In the genomic region with DNA sequence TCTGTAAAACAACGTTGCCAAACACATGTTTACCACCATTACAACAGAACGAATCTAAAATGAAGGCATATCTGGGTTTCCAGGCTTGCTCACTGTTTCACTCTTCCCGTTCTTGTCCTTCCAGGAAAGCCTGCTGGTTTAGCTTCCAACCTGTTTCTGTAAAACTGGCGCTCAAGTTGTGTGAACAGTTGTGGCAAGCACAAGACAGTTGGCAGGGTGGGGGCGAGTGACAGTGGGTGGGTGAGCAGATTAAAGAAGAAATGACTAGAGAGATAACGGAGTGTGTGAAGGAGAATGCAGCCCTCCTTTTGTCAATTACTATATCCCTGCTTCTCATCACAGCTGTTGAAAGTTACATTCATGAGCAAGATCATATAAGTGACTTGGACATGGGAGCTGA, we compare ENCODE assay signal across 13 mouse cellular contexts. TPM values are rescaled to one million over a fixed set of nuclear protein-coding genes. Genes with fewer than 3 reads are reported as not detected.
DNase-seq lines count a peak whose midpoint lies in the region; ATAC-seq and TF ChIP-seq lines count a peak whose summit lies in the region.
"Had no signal": no experiment of that assay in that cellular context is flagged by ENCODE, and none has a peak within 500 bp of the region (broad histone marks: within the 10 kb centered on the region; RNA-seq: fewer than 3 reads in every experiment).

No protein-coding gene starts in this region.

- no peaks in the 10 kb centered on the region for H3K27me3 ChIP-seq in hindbrain, embryonic 15.5 days
- H3K27me3 ChIP-seq in hindbrain, embryonic 10.5 days (ENCODE audit: insufficient read depth, poor library complexity, severe bottlenecking): peaks cover 40% of the 10 kb centered on the region
- H3K27me3 ChIP-seq in heart, embryonic 11.5 days (ENCODE audit: control insufficient read depth, insufficient read depth, low read length): peaks cover 29% of the 10 kb centered on the region

- H3K4me2 ChIP-seq in hindbrain, embryonic 15.5 days: peak overlapping the region; percentile 86
- H3K4me2 ChIP-seq in heart, embryonic 11.5 days: no peak overlapping the region

- WGBS in hindbrain, embryonic 15.5 days: 84% methylated on average over 6 of the region's 6 CpGs
- WGBS in hindbrain, embryonic 10.5 days: 81% methylated on average over 6 of the region's 6 CpGs
- 71% methylated on average over 6 of the region's 6 CpGs for WGBS in heart, embryonic 11.5 days (ENCODE audit: insufficient replicate concordance)

- no peak for DNase-seq in hindbrain, embryonic 10.5 days (ENCODE audit: low spot score)
- DNase-seq in frontal cortex, postnatal 14 days (ENCODE audit: low spot score in 2 of 2): peak; percentile 43 to 51
- peak; percentile 40 to 50 for DNase-seq in left cerebral cortex, adult 2 months (ENCODE audit: extremely low spot score in 1 of 2, low spot score in 2 of 2)
- peak; percentile 51 for DNase-seq in right cerebral cortex, postnatal 25 days
- DNase-seq in T-cell, adult 2 months (ENCODE audit: low spot score): no peak
- DNase-seq: adrenal gland, adult 2 months; cerebellum, adult 11 months had no signal

- no peak overlapping the region for H3K9ac ChIP-seq in hindbrain, embryonic 15.5 days
- H3K9ac ChIP-seq in heart, embryonic 11.5 days (ENCODE audit: low read depth, low read length): no peak overlapping the region

- H3K36me3 ChIP-seq in hindbrain, embryonic 15.5 days: no peaks in the 10 kb centered on the region
- no peaks in the 10 kb centered on the region for H3K36me3 ChIP-seq in hindbrain, embryonic 10.5 days
- H3K36me3 ChIP-seq in heart, embryonic 11.5 days (ENCODE audit: control insufficient read depth, insufficient read depth, low read length): no peaks in the 10 kb centered on the region
- H3K36me3 ChIP-seq: heart, embryonic 10.5 days had no signal

- H3K27ac ChIP-seq in hindbrain, embryonic 15.5 days (replicated peaks): no peak overlapping the region
- H3K27ac ChIP-seq in hindbrain, embryonic 10.5 days: no peak overlapping the region
- no peak overlapping the region; the same call in 1 of the 2 replicates for H3K27ac ChIP-seq in left cerebral cortex, adult 2 months
- no peak overlapping the region for H3K27ac ChIP-seq in heart, embryonic 11.5 days (ENCODE audit: low read depth, low read length)
- H3K27ac ChIP-seq: heart, embryonic 10.5 days had no signal

- peaks cover 11% of the 10 kb centered on the region for H3K4me1 ChIP-seq in hindbrain, embryonic 15.5 days (replicated peaks)
- peaks cover 17% of the 10 kb centered on the region for H3K4me1 ChIP-seq in hindbrain, embryonic 10.5 days (replicated peaks)
- no peaks in the 10 kb centered on the region for H3K4me1 ChIP-seq in heart, embryonic 11.5 days (ENCODE audit: control insufficient read depth, insufficient read depth, low read length)

- no peak for TF ChIP-seq CTCF in left cerebral cortex, adult 2 months (IDR thresholded peaks at IDR 0.05)

- no peaks in the 10 kb centered on the region for H3K9me3 ChIP-seq in hindbrain, embryonic 15.5 days
- no peaks in the 10 kb centered on the region for H3K9me3 ChIP-seq in hindbrain, embryonic 10.5 days
- no peaks in the 10 kb centered on the region for H3K9me3 ChIP-seq in heart, embryonic 11.5 days (replicated peaks; ENCODE audit: control insufficient read depth, low read length)
- H3K9me3 ChIP-seq: heart, embryonic 10.5 days had no signal

- intact Hi-C loops in left cerebral cortex, adult 2 months (cut with DNase I): loop anchor here (2.0 kb wide), 1 partner anchor 87 kb away; no protein-coding TSS in a partner anchor

- H3K4me3 ChIP-seq in hindbrain, embryonic 15.5 days: peak overlapping the region; percentile 88
- H3K4me3 ChIP-seq in hindbrain, embryonic 10.5 days: no peak overlapping the region
- H3K4me3 ChIP-seq in left cerebral cortex, adult 2 months: peak overlapping the region; percentile 75
- no peak overlapping the region for H3K4me3 ChIP-seq in heart, embryonic 11.5 days (ENCODE audit: low read depth, low read length)
- H3K4me3 ChIP-seq: heart, embryonic 10.5 days had no signal

- no peak for ATAC-seq in hindbrain, embryonic 15.5 days (ENCODE audit: low FRiP score, low read depth)
- no peak for ATAC-seq in heart, embryonic 11.5 days (replicated peaks; ENCODE audit: insufficient number of reproducible peaks, low FRiP score, low TSS enrichment)
- ATAC-seq in megakaryocyte-erythroid progenitor cell, adult 5-6 weeks (replicated peaks; ENCODE audit: low FRiP score, low TSS enrichment, poor library complexity, severe bottlenecking): no peak
- ATAC-seq: inflammation-experienced regulatory T-cells, adult 6 months had no signal

RNA-seq across cellular contexts. Expression of a gene that starts 2.2 kb away (rescaled TPM):
- 6.8 and 7.2 TPM in 2 replicates for polyA plus RNA-seq in hindbrain, embryonic 15.5 days (2015; fragmentation: Nextera tagmentation; extraction: Ambion mirVana)
- 0.55 and 0.76 TPM in 2 replicates for polyA plus RNA-seq in hindbrain, embryonic 10.5 days (2016; fragmentation: Nextera tagmentation; extraction: Ambion mirVana)
- total RNA-seq in left cerebral cortex, adult 2 months (2021): 10 to 100 TPM; 61.3 to 62.1 TPM
- polyA plus RNA-seq in heart, embryonic 11.5 days (2014; fragmentation: Nextera tagmentation; extraction: Ambion mirVana): 0.53 and 0.82 TPM in 2 replicates
- 0.04 TPM in 1 of 2 replicates, not detected in the other for total RNA-seq in megakaryocyte-erythroid progenitor cell, adult 5-6 weeks (2014; fragmentation: Nextera tagmentation)
- total RNA-seq in megakaryocyte-erythroid progenitor cell, adult 5-6 weeks (2017): not detected in 2 replicates
- polyA plus RNA-seq: spleen, adult 2 months had no signal

Comparison
In these comparisons a context has a peak if more than half of its experiments do, and no peak if none do; other contexts are left out.
1. H3K4me3 ChIP-seq: peak in hindbrain, embryonic 15.5 days (single experiment) and left cerebral cortex, adult 2 months (single experiment); none in hindbrain, embryonic 10.5 days (single experiment) and heart, embryonic 11.5 days (single experiment).
2. DNase-seq: peak in frontal cortex, postnatal 14 days (2 of 2), left cerebral cortex, adult 2 months (2 of 2) and right cerebral cortex, postnatal 25 days (single experiment); none in hindbrain, embryonic 10.5 days (single experiment) and T-cell, adult 2 months (single experiment).